Mouse (Mus musculus) olfactory bulb, adult 2 months (tissue): ENCODE data around the gene Clpb.

Experiments
- CTCF ChIP-seq: fragments of 200-500 bp; IDR thresholded peaks from 2 replicates; pipeline ENCODE4 v1.5.1; 2012; ENCODE audit warnings: low read depth, mild to moderate bottlenecking, low read length, moderate library complexity; ENCODE audit not compliant: insufficient read depth
- POLR2A ChIP-seq: fragments of 200-500 bp; IDR thresholded peaks from 2 replicates; pipeline ENCODE4 v1.6.1; 2012; ENCODE audit warnings: mild to moderate bottlenecking, low read depth, low read length, moderate library complexity; ENCODE audit not compliant: insufficient read depth

- TF ChIP-seq CTCF = no peak; the same call in 1 of the 2 replicates
- TF ChIP-seq POLR2A = no peak
Measured at GRCm38 (mm10) chr7:101821571-101822501, 158.4 kb downstream of the Clpb start.
